Mouse (Mus musculus) megakaryocyte progenitor cell, adult 5-6 weeks (primary cell): Measurements from ENCODE around the gene Ugt3a2. TPM values are rescaled to one million over a fixed set of nuclear protein-coding genes. Genes with fewer than 3 reads are reported as not detected.

Experiments used
- ATAC-seq: replicated peaks from 2 replicates; pipeline ENCODE4 v1.8.0; 2016; ENCODE audit warnings: mild to moderate bottlenecking, moderate TSS enrichment, inconsistent platforms; ENCODE audit not compliant: poor library complexity
- total RNA-seq, 2 experiments: library from RNA; stranded (forward) in 1 of 2; stranded (reverse) in 1 of 2; fragments of 157-497, 149-512 nt in 1 of 2; fragments of 200-1000 nt in 1 of 2; gene quantifications; 2 replicates each; pipeline versions ENCODE4 v1.2.3 to v1.2.4; 2015 to 2017

Ugt3a2 gene
- total RNA-seq (2015) (not detected in 2 replicates), total RNA-seq (2017) (not detected in 2 replicates)

DNA sequence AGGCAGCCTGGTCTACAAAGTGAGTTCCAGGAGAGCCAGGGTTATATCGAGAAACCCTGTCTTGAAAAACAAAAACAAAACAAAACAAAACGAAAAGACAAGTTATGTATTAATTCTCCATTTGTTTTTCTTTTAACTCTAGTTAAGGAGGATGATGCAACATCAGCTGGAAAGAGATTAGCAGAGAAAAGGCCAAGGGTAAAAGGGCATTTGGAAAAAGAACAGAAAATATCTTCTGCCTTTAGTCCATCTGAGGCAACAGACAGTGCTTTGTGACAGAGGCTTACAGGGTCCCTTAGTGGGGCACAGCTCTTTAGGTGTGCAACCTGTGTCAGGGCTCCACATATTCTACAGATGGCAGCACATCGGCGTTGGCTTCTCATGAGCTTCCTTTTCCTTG is at the start of gene Ugt3a2:
Gene Ugt3a2 (plus strand): TSS at position 210 of the 400 bp plus-strand sequence.
- ATAC-seq: no peak

DNA sequence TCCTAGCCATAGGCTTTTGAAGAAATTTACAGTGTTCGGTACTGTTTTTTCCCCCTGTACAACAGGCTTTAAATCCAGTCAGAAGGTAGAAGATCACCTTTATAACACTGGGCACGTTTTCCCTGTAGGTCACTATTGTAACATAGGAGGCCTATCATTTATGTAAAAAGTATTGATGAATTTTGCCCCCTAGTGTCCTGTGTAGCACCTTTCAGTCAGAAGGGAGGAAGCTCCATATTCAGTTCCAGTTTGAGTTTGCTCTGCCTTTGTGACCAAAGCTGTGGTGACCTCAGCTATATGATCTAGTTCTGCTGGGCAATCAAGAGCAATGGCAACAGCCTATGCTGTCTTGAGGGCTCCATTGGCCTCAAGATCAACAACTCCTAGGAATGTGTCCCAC is 45.7 kb upstream of the Ugt3a2 start:
- ATAC-seq: no peak

DNA sequence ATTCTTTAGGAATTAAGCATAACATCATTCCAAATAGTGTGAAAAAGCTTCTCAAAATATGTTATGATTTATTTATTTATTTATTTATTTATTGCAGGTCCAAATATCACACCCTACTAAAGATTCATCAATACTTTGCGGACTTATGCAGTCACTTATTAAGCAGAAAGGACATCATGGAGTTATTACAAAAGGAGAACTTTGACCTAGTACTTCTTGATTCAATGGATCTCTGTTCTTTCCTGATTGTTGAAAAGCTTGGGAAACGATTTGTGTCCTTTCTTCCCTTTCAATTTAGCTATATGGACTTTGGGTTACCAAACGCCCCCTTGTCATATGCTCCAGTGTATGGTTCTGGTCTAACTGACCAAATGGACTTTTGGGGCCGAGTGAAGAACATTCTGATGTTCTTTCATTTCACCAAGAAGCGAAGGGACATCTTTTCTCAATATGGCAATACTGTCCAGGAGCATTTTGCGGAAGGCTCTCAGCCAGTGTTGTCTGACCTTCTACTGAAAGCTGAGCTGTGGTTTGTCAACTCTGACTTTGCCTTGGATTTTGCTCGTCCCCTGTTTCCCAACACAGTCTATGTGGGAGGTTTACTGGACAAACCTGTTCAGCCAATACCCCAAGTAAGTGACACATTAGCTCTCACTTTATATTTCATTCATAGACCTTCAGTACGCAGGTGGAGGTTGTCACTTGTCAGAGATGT is 29.2 kb upstream of the Ugt3a2 start:
- no peak for ATAC-seq

DNA sequence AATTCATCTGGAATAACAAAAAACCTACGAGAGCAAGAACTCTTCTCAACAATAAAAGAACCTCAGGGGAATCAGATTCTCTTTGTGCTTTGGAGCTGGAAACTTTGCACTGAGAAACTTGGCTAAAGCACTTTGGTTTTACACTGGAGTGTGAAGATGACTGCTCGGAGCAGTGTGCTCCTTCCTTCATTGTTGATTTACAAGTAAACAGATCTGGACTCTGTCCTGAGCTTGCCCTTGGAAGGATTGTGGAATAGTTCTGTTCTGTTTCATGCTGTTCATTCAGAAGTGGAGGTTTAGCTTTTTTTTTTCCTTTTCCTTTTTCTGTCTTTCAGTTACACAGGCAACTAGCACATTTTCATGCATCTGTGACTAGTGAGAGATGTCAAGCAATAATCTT is 754 bp upstream of the Ugt3a2 start:
- ATAC-seq: no peak

DNA sequence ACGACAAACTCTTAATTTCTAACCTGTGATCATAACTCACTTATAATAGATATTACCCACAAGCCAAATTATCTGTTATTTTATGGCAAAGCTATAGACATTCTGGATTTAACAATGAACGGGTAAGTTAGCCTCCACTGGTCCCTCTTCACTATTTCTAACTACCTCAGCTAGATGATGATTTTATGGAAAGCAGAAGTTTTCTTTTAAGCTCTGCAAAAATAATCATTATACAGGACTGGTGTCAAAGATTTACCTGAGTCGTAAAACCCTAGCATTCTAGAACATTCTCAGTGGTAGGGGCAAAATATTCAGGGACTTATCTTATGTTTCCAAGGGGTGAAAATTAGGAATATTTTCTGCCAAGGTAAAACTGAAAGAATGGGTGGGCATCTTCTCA is 1.3 kb downstream of the Ugt3a2 start:
- no peak for ATAC-seq

DNA sequence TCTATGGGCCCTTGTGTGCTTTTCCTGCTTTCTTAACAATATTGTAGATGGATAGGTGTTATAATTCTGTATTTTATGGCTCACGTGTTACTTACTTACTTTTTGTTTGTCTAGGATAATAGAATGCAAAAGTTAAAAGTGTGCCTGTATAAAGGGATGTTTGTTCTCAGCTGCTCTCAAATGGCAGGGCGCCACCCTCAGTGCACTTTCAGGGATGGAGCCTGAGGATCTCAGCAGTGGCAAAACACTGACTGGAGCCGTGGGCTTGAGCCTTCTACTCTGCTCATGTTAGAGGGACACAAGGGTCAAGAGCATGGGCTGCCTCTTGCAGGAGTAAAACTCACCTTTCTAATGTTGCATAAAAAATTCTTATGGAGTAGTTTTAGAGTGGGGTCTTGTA is 1.7 kb downstream of the Ugt3a2 start:
- no peak for ATAC-seq

DNA sequence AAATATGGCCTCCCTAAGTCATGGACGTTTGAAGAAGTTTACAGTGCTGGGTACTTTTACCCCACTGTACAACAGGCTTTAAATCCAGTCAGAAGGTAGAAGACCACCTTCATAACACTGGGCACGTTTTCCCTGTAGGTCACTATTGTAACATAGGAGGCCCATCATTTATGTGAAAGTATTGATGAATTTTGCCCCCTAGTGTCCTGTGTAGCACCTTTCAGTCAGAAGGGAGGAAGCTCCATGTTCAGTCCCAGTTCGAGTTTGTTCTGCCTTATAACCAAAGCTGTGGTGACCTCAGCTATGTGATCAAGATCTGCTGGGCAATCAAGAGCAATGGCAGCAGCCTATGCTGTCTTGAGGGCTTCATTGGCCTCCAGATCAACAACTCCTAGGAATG is 13.4 kb downstream of the Ugt3a2 start:
- no peak for ATAC-seq

DNA sequence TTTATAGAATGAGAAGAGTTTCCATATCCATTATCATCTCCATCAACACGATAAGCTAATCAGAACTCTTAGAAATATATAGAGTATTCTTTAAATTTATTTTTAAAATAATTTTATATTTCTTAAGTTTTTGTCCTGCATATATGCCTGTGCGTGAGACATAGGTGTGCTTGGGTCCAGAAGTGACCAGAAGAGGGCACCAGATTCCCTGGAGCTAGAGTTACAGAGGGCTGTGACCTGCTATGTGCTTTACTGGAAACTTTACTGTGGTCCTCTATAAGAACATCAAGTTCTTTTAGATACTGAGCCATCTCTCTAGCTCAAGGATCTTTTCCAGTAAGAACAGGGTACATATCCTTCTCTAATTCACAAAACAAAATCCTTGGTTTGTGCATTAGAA is 27.5 kb downstream of the Ugt3a2 start:
- peak; percentile 58; the same call in 1 of the 2 replicates for ATAC-seq

DNA sequence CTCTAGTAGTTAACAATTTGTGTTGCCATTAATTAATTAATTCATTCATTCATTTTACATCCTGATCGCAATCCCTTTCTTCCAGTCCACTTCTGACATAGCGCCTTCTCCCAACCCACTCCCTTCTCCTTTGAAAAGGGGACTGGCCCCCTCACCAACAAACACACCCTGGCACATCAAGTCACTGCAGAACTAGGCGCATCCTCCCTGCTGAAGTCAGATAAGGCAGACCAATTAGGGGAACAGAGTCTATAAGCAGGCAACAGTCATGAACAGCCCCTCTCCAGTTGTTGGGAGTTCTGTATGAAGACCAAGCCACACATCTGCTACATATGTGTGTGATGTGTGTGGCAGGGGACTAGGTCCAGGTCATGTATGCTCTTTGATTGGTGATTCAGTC is 33.4 kb downstream of the Ugt3a2 start:
- ATAC-seq: no peak

DNA sequence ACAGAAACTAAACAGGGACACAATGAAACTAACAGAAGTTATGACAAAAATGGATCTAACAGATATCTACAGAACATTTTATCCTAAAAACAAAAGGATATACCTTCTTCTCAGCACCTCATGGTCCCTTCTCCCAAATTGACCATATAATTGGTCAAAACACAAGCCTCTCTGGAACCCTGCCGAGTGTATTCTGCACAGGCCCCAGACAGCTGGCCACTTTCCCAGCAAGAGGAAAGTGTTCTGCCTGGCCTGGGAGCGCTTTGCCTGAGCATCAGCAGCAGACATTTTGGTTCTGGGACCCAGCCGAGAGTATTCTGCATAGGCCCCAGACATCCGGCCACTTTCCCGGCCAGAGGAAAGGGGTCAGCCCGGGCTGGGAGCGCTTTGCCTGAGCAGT is 40.9 kb downstream of the Ugt3a2 start:
- no peak for ATAC-seq

DNA sequence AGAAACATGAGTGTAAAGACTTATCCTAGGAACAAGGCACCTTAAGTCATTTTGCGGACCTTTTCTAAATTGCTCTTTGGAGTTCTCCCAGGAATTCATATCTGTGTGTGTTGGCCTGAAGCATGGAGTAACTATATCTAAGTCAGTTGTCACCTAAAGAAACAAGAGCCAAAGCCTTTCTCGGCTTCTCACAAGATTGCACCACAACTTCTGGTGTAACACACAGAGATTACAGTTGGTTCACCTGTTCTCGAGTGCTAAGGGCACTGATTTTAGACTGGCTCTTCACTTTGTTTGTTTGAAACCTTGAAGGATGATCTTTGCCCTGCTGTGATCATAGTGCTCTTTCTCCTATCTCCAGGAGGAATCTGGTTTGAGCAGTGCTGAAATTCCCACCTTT is 74.1 kb downstream of the Ugt3a2 start:
- ATAC-seq: no peak

Other genes with a start within 250 kb of the Ugt3a2 start
- 10.0 and 11.6 TPM in 2 replicates for gene Lmbrd2, start 195.0 kb upstream of the Ugt3a2 start, total RNA-seq (2015)
- gene Lmbrd2, start 195.0 kb upstream of the Ugt3a2 start, total RNA-seq (2017): 4.5 and 9.6 TPM in 2 replicates
- 21.6 and 24.4 TPM in 2 replicates for gene Skp2, start 180.1 kb upstream of the Ugt3a2 start, total RNA-seq (2015)
- 23.1 and 23.3 TPM in 2 replicates for gene Skp2, start 180.1 kb upstream of the Ugt3a2 start, total RNA-seq (2017)
- not detected in 2 replicates for gene Ugt3a1, start 58.7 kb upstream of the Ugt3a2 start, total RNA-seq (2015)
- gene Ugt3a1, start 58.7 kb upstream of the Ugt3a2 start, total RNA-seq (2017): not detected in 2 replicates
- gene Capsl, start 100.5 kb downstream of the Ugt3a2 start, total RNA-seq (2015): 1.2 and 2.1 TPM in 2 replicates
- 0.83 and 0.88 TPM in 2 replicates for gene Capsl, start 100.5 kb downstream of the Ugt3a2 start, total RNA-seq (2017)
- gene Il7r, start 194.6 kb downstream of the Ugt3a2 start, total RNA-seq (2015): 0.56 and 1.2 TPM in 2 replicates
- gene Il7r, start 194.6 kb downstream of the Ugt3a2 start, total RNA-seq (2017): 0.42 and 2.9 TPM in 2 replicates